Mouse (Mus musculus) adrenal gland, postnatal 25 days (tissue): ENCODE measurements around the gene Braf. TPM values are rescaled to one million over a fixed set of nuclear protein-coding genes. Genes with fewer than 3 reads are reported as not detected.
"Not testable (repeated sequence)": the region's sequence is repeated elsewhere in the genome, so short reads cannot be mapped to it uniquely, and the experiment has no call there.

Source experiments
- DNase-seq: peaks from one replicate; pipeline ENCODE4 v3.0.0; 2021; ENCODE audit warnings: mixed read lengths
- long read RNA-seq: library from polyadenylated mRNA; stranded (forward); transcript quantifications from one replicate; pipeline ENCODE4 v2.0.0, GENCODE M21; 2021
- total RNA-seq: library from RNA; stranded (reverse); gene quantifications from 2 replicates; pipeline ENCODE4 v1.2.3, GENCODE M21; 2021

Gene Braf
- total RNA-seq: 35.1 and 43.4 TPM in 2 replicates
- long read RNA-seq, partial matches to known transcripts: 2 of 7 reads
- long read RNA-seq, other reads (novel, unspliced or antisense): 4 of 7 reads

- peak; percentile 83 for DNase-seq
Observed at GRCm38 (mm10) chr6:39724866-39725711, at the start of gene Braf. Gene Braf, minus strand, starts transcription at chr6:39725463.

GRCm38 (mm10) chr6:39775029-39775428 is 49.8 kb upstream of the Braf start:
- no peak for DNase-seq

GRCm38 (mm10) chr6:39757229-39757628 is 32.0 kb upstream of the Braf start:
- no peak for DNase-seq

DNA sequence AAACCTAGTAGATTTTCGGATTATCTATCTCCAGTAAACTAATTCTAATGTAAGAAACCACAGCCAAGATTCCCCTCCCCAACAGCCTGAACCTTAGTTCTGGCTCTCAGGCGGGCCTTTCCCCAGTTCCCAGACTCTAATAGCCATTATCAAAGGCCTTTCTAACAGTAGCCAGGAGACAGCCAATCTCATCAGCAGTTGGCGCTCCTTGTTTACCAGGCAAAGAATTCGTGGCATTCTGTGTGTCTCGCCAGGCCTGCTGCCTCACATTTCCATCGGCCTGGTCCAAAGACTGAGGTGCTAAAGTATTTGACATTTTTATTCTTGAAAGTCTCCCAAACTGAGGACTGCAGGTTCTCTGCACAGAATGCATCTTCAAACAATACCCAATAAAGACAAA is 24.6 kb upstream of the Braf start:
- DNase-seq: no peak

- DNase-seq: no peak
Observed at GRCm38 (mm10) chr6:39747094-39747493, 21.8 kb upstream of the Braf start.

DNA sequence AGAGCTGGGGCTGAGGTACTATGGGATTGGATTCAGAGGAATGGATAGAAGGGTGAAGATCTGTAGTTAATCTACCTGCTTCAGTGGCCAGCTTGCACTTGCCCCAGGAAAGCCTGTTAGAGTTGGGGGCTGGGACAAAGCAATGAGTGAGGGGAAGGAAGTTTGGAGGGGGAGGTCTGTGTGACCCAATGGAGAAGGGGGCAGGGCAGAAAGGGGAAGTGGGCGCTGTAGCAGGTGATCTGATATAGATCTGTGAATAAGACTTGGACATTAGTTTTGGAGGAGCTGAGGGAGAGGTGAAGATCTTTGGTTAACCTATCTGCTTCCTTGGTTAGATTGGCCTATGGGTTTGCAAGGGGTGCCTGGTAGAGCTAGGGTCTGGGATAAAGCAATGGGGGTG is 20.2 kb upstream of the Braf start:
- no peak for DNase-seq

DNA sequence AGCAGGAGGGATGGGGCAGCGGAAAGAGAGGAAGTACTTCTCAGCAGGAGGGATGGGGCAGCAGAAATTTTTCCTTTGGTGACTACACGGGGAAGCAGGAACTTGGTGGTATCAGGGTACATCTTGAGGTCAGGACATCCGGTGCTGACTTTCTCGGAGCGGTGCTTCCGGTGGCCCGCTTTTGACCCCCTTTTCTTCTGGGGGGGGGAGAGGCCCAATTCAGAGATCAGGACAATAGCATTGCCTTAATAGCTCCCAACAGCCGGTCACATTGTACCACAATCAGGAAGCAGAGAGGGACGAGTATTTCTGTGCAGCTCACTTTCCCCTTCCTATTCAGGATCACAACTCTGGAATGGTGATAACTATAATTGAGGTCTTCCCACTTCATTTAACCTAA is 14.4 kb upstream of the Braf start:
- not testable (repeated sequence) for DNase-seq

- no peak for DNase-seq
Observed at GRCm38 (mm10) chr6:39728095-39728494, 2.8 kb upstream of the Braf start.

GRCm38 (mm10) chr6:39726149-39726548 is 886 bp upstream of the Braf start:
- no peak for DNase-seq

DNA sequence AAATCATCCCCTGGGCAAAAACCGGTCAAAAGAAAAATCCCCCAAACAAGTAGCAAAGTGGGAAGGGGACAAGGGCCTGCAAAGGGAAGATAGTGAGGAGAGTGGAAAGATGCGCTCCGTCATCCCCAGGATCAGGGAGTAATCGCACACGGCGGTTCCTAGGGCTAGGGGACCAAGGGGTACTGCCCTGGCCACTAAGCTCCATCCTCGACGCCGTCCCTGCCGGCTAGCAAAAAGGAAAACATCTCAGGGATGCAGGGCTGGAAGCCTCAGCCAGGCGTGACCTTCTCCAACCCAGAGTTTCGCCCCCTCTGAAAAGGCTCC is 759 bp downstream of the Braf start:
- no peak for DNase-seq

- DNase-seq: no peak
Observed at GRCm38 (mm10) chr6:39724071-39724470, 1.2 kb downstream of the Braf start.

DNA sequence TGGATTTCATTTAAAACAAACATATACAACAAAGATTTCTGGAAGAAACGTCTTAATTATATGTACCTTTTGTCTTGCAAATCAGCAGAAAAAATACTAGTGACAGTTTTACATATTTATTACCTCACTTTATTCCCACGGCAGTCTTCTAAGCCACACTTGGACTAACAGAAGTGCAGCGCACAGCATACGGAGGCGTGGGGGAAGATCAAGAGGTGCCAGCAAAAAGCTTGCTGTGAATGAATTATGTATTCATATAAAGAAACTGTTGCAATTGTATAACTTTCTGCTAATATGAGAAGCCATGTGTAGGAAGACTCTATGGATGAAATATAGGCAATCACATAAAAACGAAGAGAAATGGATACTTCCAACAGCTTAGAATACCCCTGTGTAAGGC is 6.7 kb downstream of the Braf start:
- no peak for DNase-seq

- no peak for DNase-seq
Observed at GRCm38 (mm10) chr6:39717049-39717448, 8.2 kb downstream of the Braf start.

DNA sequence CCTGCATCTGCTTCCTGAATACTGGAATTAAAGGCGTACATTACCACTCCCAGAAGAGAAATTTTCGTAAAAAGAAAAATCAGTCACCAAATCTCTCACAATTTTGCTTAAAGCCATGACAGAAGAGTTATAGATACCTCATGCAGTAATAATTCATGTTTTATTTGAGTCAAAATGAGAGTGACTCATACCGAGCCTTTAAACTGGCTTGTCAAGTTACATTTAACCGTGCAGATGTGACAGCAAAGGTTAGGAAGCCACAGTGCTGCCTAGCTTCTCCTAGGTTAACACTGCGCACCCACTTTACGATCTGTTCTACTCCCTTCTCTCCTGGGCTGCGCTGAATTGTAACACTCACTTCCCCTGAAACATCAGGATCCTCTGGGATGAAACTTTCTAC is 10.9 kb downstream of the Braf start:
- DNase-seq: no peak

DNA sequence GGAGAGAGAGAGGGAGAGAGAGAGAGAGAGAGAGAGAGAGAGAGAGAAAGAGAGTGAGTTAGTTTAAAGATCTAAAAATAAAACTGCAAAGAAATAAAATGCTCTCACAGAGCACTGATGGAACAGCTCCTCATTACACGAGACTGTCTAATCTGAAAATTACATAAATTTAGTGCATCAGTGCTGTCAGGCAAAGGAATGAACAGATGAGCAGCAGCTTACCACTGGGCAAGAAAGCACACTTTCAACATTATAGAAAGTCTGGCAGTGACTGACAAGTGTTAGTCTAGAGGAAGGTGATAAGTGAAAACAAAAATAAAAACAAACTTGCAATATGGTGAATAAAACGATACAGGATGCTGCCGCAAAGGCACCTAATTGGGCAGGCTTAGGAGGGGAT is 11.9 kb downstream of the Braf start:
- DNase-seq: no peak

- no peak for DNase-seq
Observed at GRCm38 (mm10) chr6:39705625-39706024, 19.6 kb downstream of the Braf start.

- no peak for DNase-seq
Observed at GRCm38 (mm10) chr6:39693126-39693525, 32.1 kb downstream of the Braf start.

DNA sequence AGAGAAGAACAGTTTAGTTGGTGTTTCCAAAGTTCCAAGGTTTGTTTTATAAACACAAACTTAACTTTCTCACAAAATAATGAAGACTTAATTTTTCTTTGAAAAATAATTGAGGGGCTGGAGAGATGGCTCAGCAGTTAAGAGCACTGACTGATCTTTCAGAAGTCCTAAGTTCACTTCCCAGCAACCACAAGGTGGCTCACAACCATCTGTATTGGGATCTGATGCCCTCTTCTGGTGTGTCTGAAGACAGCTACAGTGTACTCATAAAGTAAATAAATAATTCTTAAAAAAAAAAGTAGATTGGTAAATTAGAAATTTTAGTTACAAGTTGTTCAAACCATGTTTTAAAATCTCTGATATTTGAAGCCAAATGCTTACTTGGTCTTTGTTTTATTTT is 38.4 kb downstream of the Braf start:
- DNase-seq: not testable (repeated sequence)

- DNase-seq: no peak
Observed at GRCm38 (mm10) chr6:39681795-39682194, 43.5 kb downstream of the Braf start.

- DNase-seq: no peak
Observed at GRCm38 (mm10) chr6:39680524-39680923, 44.7 kb downstream of the Braf start.

- no peak for DNase-seq
Observed at GRCm38 (mm10) chr6:39678241-39678640, 47.0 kb downstream of the Braf start.

DNA sequence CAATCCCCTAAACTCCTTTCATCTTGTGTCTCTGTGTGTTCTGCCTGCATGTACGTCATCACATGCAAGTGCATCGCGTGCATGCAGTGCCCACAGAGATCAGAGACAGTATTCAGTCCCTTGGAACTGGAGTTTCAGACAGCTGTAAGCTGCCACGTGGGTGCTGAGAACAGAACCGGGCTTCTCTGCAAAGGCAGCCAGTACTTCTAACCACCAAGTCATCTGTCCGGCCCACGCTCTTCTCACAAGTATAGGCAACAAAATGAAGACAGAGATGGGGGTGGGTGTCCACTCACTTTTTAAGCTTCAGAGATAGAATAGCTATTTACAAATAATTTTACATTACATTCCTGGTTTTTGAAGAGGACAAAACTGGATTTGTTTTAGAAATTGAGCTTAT is 50.2 kb downstream of the Braf start:
- no peak for DNase-seq

DNA sequence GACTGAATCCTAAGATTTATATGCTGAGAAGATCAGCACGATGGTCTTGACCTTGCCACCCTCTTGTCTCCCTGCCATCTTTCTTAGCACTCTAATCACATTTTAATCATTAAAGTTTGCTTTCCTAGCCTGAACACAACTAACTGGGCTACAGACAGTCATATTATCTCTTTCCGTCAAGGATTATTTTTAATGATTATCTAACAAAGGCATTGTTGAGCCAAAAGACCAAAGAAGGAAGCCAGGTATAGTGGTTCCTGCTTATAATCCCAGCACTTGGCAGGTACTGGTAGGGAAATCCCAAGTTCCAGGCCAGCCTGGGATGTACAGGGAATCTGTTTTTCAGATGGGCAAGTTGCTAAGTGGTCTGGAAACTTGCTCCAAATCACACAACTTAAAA is 114.0 kb downstream of the Braf start:
- no peak for DNase-seq

DNA sequence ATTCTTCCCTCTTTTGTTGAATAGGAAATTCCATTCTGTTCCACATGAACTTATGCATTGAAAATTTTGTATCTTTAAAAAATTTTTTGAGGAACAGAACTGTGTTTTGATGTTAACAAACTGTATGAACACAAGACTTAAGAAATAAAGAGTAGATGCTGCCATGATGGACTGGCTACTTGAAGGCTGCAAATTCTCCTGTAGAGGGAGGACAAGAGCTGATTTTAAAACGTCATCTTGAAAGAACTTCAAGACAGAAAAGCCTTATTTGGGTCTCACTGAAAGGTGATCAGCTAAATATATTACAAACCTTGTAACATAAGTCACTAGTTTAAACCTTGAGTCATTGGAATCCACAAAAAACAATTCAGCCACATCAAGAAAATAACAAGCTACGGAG is 115.1 kb downstream of the Braf start:
- no peak for DNase-seq

GRCm38 (mm10) chr6:39607365-39607764 is 117.9 kb downstream of the Braf start:
- DNase-seq: no peak
